ENCODE assay signal across 9 mouse cellular contexts in the genomic region with DNA sequence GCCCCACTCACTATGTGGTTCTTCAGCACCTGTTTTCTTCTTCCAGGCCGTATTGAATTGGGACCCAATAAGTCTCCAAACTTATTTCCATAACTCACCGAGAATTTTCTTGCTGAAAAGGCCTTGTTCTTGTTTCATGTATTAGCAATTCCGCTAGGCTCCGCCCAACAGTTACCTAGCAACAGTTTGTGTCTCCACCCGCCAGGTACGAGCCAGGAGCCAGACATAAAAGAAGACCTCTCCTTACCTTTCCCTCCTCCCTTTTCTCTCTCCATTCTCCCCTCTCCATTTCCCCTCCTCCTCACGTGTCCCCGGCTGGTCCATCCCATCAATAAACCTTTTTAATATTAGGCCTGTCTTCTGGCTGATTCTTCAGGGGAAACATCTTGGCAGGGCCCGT. TPM values are rescaled to one million over a fixed set of nuclear protein-coding genes. Genes with fewer than 3 reads are reported as not detected.
A peak's percentile ranks its signal among the peaks of the same experiment; 100 is the strongest.
DNase-seq lines count a peak whose midpoint lies in the region; ATAC-seq and TF ChIP-seq lines count a peak whose summit lies in the region.
"Had no signal": no experiment of that assay in that cellular context is flagged by ENCODE, and none has a peak within 500 bp of the region (broad histone marks: within the 10 kb centered on the region; RNA-seq: fewer than 3 reads in every experiment).

No protein-coding gene starts in this region.

- no peaks in the 10 kb centered on the region for H3K27me3 ChIP-seq in hindbrain, postnatal 0 days (ENCODE audit: insufficient read depth, low read length)
- H3K27me3 ChIP-seq in liver, embryonic 13.5 days = no peaks in the 10 kb centered on the region
- H3K27me3 ChIP-seq in stomach, embryonic 16.5 days (ENCODE audit: control insufficient read depth, insufficient read depth, low read length) = no peaks in the 10 kb centered on the region

- H3K4me3 ChIP-seq in lung, adult 2 months (replicated peaks; ENCODE audit: extremely low read depth, low read depth, low read length) = peak overlapping the region; percentile 28
- no peak overlapping the region for H3K4me3 ChIP-seq in hindbrain, postnatal 0 days (ENCODE audit: low read length)
- H3K4me3 ChIP-seq in liver, embryonic 13.5 days (replicated peaks) = peak overlapping the region; percentile 19; the same call in 1 of the 2 replicates
- H3K4me3 ChIP-seq in stomach, embryonic 16.5 days (replicated peaks; ENCODE audit: low read length) = peak overlapping the region; percentile 7; the same call in 1 of the 2 replicates

- H3K36me3 ChIP-seq in hindbrain, postnatal 0 days (ENCODE audit: insufficient read depth, low read length) = no peaks in the 10 kb centered on the region
- H3K36me3 ChIP-seq in liver, embryonic 13.5 days = no peaks in the 10 kb centered on the region
- H3K36me3 ChIP-seq in stomach, embryonic 16.5 days (ENCODE audit: control insufficient read depth, insufficient read depth, low read length) = no peaks in the 10 kb centered on the region

- H3K4me1 ChIP-seq in lung, adult 2 months (ENCODE audit: control insufficient read depth, insufficient read depth, low read length) = peaks cover 6% of the 10 kb centered on the region
- H3K4me1 ChIP-seq in hindbrain, postnatal 0 days (ENCODE audit: insufficient read depth, low read length) = peaks cover 7% of the 10 kb centered on the region
- peaks cover 44% of the 10 kb centered on the region for H3K4me1 ChIP-seq in liver, embryonic 13.5 days (replicated peaks)
- peaks cover 14% of the 10 kb centered on the region for H3K4me1 ChIP-seq in stomach, embryonic 16.5 days (ENCODE audit: control insufficient read depth, insufficient read depth, low read length)

- no peak overlapping the region; the same call in 1 of the 2 replicates for H3K27ac ChIP-seq in hindbrain, postnatal 0 days
- H3K27ac ChIP-seq in liver, embryonic 13.5 days = peak overlapping the region; percentile 47
- no peak overlapping the region for H3K27ac ChIP-seq in stomach, embryonic 16.5 days (ENCODE audit: low read length)

- H3K9ac ChIP-seq in hindbrain, postnatal 0 days (replicated peaks; ENCODE audit: low read length) = no peak overlapping the region
- no peak overlapping the region for H3K9ac ChIP-seq in liver, embryonic 13.5 days
- peak overlapping the region; percentile 46 for H3K9ac ChIP-seq in stomach, embryonic 16.5 days (ENCODE audit: low read length)

- H3K4me2 ChIP-seq in hindbrain, postnatal 0 days (ENCODE audit: low read depth, low read length) = peak overlapping the region; percentile 27
- H3K4me2 ChIP-seq in liver, embryonic 13.5 days = peak overlapping the region; percentile 50
- peak overlapping the region; percentile 45 for H3K4me2 ChIP-seq in stomach, embryonic 16.5 days (ENCODE audit: low read depth, low read length)

- WGBS in lung, adult 2 months = 31% methylated on average over 9 of the region's 9 CpGs
- 23% methylated on average over 9 of the region's 9 CpGs for WGBS in hindbrain, postnatal 0 days
- 49% methylated on average over 9 of the region's 9 CpGs for WGBS in liver, embryonic 13.5 days (ENCODE audit: insufficient replicate concordance)
- WGBS in stomach, embryonic 16.5 days = 19% methylated on average over 9 of the region's 9 CpGs

- ATAC-seq in hindbrain, postnatal 0 days = no peak
- ATAC-seq in liver, embryonic 13.5 days (ENCODE audit: low read depth) = no peak
- no peak for ATAC-seq in stomach, embryonic 16.5 days (ENCODE audit: insufficient read depth, low FRiP score)

- TF ChIP-seq CTCF in lung, adult 2 months (IDR thresholded peaks at IDR 0.05; ENCODE audit: insufficient read depth, low read length) = no peak
- TF ChIP-seq CTCF in hindbrain, postnatal 0 days (IDR thresholded peaks at IDR 0.05; ENCODE audit: low read depth) = no peak

- no peaks in the 10 kb centered on the region for H3K9me3 ChIP-seq in hindbrain, postnatal 0 days (ENCODE audit: low read length)
- no peaks in the 10 kb centered on the region for H3K9me3 ChIP-seq in liver, embryonic 13.5 days (replicated peaks)
- H3K9me3 ChIP-seq in stomach, embryonic 16.5 days (replicated peaks; ENCODE audit: control insufficient read depth, low read length) = no peaks in the 10 kb centered on the region

- TF ChIP-seq POLR2A in lung, adult 2 months (IDR thresholded peaks at IDR 0.05; ENCODE audit: borderline replicate concordance, extremely low read depth, low read depth, low read length) = no peak

- peak; percentile 21 for DNase-seq in lung, adult 2 months
- no peak for DNase-seq in lung, postnatal 14 days
- DNase-seq in hindbrain, postnatal 0 days (ENCODE audit: low spot score) = peak; percentile 8
- DNase-seq in liver, embryonic 13.5 days = no peak
- no peak for DNase-seq in adrenal gland, postnatal 36 days
- no peak for DNase-seq in gastrocnemius, adult 8-10 months (ENCODE audit: low spot score in 2 of 2)
- no peak for DNase-seq in urinary bladder, postnatal 36 days (ENCODE audit: low spot score in 2 of 2)

RNA-seq across cellular contexts. Expression of a gene that starts 2.7 kb away (rescaled TPM):
- polyA plus RNA-seq in lung, adult 2 months (2012; rRNA removed) = 10.2 and 14.7 TPM in 2 replicates
- 33.9 and 42.3 TPM in 2 replicates for total RNA-seq in hindbrain, postnatal 0 days (2014; rRNA removed)
- 20.0 and 22.7 TPM in 2 replicates for polyA plus RNA-seq in hindbrain, postnatal 0 days (2015; fragmentation: Nextera tagmentation; extraction: Ambion mirVana)
- polyA plus RNA-seq in liver, embryonic 13.5 days (2015; fragmentation: Nextera tagmentation; extraction: Ambion mirVana) = 7.8 and 8.4 TPM in 2 replicates
- 16.5 and 18.8 TPM in 2 replicates for polyA plus RNA-seq in stomach, embryonic 16.5 days (2015; fragmentation: Nextera tagmentation; extraction: Ambion mirVana)
- 10 to 100 TPM; 17.6 to 19.6 TPM for total RNA-seq in adrenal gland, postnatal 36 days (2021)
- 10 to 100 TPM; 43.1 to 59.9 (median 45.4) TPM for total RNA-seq in gastrocnemius, adult 8-10 months (2022)

RNA-seq across cellular contexts. Expression of a gene that starts 16.6 kb away (rescaled TPM):
- 0.66 and 0.79 TPM in 2 replicates for polyA plus RNA-seq in lung, adult 2 months (2012; rRNA removed)
- not detected in 2 replicates for total RNA-seq in hindbrain, postnatal 0 days (2014; rRNA removed)
- not detected in 2 replicates for polyA plus RNA-seq in hindbrain, postnatal 0 days (2015; fragmentation: Nextera tagmentation; extraction: Ambion mirVana)
- 99.2 and 109 TPM in 2 replicates for polyA plus RNA-seq in liver, embryonic 13.5 days (2015; fragmentation: Nextera tagmentation; extraction: Ambion mirVana)
- 4.3 and 6.5 TPM in 2 replicates for polyA plus RNA-seq in stomach, embryonic 16.5 days (2015; fragmentation: Nextera tagmentation; extraction: Ambion mirVana)
- not detected for total RNA-seq in adrenal gland, postnatal 36 days (2021)
- not detected for total RNA-seq in gastrocnemius, adult 8-10 months (2022)
- total RNA-seq: layer of hippocampus, adult 18-20 months had no signal

RNA-seq across cellular contexts. Expression of a gene that starts 54.8 kb away (rescaled TPM):
- 21.6 and 27.3 TPM in 2 replicates for polyA plus RNA-seq in lung, adult 2 months (2012; rRNA removed)
- total RNA-seq in hindbrain, postnatal 0 days (2014; rRNA removed) = 23.1 and 28.4 TPM in 2 replicates
- 27.4 and 29.5 TPM in 2 replicates for polyA plus RNA-seq in hindbrain, postnatal 0 days (2015; fragmentation: Nextera tagmentation; extraction: Ambion mirVana)
- 16.9 and 19.3 TPM in 2 replicates for polyA plus RNA-seq in liver, embryonic 13.5 days (2015; fragmentation: Nextera tagmentation; extraction: Ambion mirVana)
- polyA plus RNA-seq in stomach, embryonic 16.5 days (2015; fragmentation: Nextera tagmentation; extraction: Ambion mirVana) = 37.2 and 38.2 TPM in 2 replicates
- total RNA-seq in adrenal gland, postnatal 36 days (2021) = 10 to 100 TPM; 17.5 to 19.5 TPM
- total RNA-seq in gastrocnemius, adult 8-10 months (2022) = 1 to 10 TPM; 6.5 to 8.2 (median 7.4) TPM

Comparison
In these comparisons a context has a peak if more than half of its experiments do, and no peak if none do; other contexts are left out.
1. DNase-seq: peak in lung, adult 2 months (single experiment) and hindbrain, postnatal 0 days (single experiment); none in lung, postnatal 14 days (single experiment), liver, embryonic 13.5 days (single experiment), adrenal gland, postnatal 36 days (0 of 2), gastrocnemius, adult 8-10 months (0 of 2) and urinary bladder, postnatal 36 days (0 of 2).
2. RNA of a gene that starts 16.6 kb away (polyA plus RNA-seq): 99.2 to 109 TPM in liver, embryonic 13.5 days; 4.3 to 6.5 TPM in stomach, embryonic 16.5 days, 0.66 to 0.79 TPM in lung, adult 2 months and not detected in hindbrain, postnatal 0 days; every median in the first group is over 10 times any median in the second.
3. Peak in every context shown above with its lines, with median percentiles within 50 percentile points of each other: H3K4me2 ChIP-seq.